In genomic region chr2:142251518-142251917, GRCm38 (mm10) we compare ENCODE assay signal across 22 mouse cellular contexts.
DNase-seq lines count a peak whose midpoint lies in the region; ATAC-seq and TF ChIP-seq lines count a peak whose summit lies in the region.
"Had no signal": no experiment of that assay in that cellular context is flagged by ENCODE, and none has a peak within 500 bp of the region (broad histone marks: within the 10 kb centered on the region; RNA-seq: fewer than 3 reads in every experiment).

No protein-coding gene starts in this region.

- 37% methylated on average over 2 of the region's 2 CpGs for WGBS in forebrain, embryonic 14.5 days
- 37% methylated on average over 2 of the region's 2 CpGs for WGBS in forebrain, embryonic 16.5 days
- 71% methylated on average over 2 of the region's 2 CpGs for whole genome bisulfite sequencing in intestine, postnatal 0 days
- WGBS in intestine, embryonic 15.5 days = 74% methylated on average over 2 of the region's 2 CpGs
- WGBS in midbrain, embryonic 14.5 days = 85% methylated on average over 2 of the region's 2 CpGs
- WGBS in midbrain, embryonic 13.5 days = 78% methylated on average over 2 of the region's 2 CpGs

- H3K9me3 ChIP-seq in forebrain, embryonic 14.5 days (replicated peaks; ENCODE audit: control insufficient read depth, low read length) = no peaks in the 10 kb centered on the region
- no peaks in the 10 kb centered on the region for H3K9me3 ChIP-seq in forebrain, embryonic 16.5 days (ENCODE audit: control insufficient read depth, low read length)
- no peaks in the 10 kb centered on the region for H3K9me3 ChIP-seq in intestine, postnatal 0 days (ENCODE audit: control insufficient read depth)
- no peaks in the 10 kb centered on the region for H3K9me3 ChIP-seq in intestine, embryonic 15.5 days
- H3K9me3 ChIP-seq in midbrain, embryonic 14.5 days (ENCODE audit: control insufficient read depth, low read length) = no peaks in the 10 kb centered on the region
- H3K9me3 ChIP-seq in midbrain, embryonic 13.5 days = no peaks in the 10 kb centered on the region
- H3K9me3 ChIP-seq: embryonic facial prominence, embryonic 12.5 days; forebrain, embryonic 12.5 days; heart, embryonic 10.5 days had no signal

- peak; percentile 28 for DNase-seq in forebrain, embryonic 14.5 days (ENCODE audit: low spot score)
- peak; percentile 31 for DNase-seq in midbrain, embryonic 14.5 days
- DNase-seq in brain, embryonic 14.5 days (ENCODE audit: low read depth) = peak; percentile 50
- no peak for DNase-seq in adrenal gland, postnatal 36 days
- DNase-seq: adrenal gland, postnatal 10 days; B cell, adult 2 months; cerebellum, adult 11 months; cerebellum, adult 9-10 months; cerebellum, postnatal 25 days; gastrocnemius, postnatal 36 days; heart, adult 18-20 months; heart, postnatal 10 days had no signal

- no peak overlapping the region for H3K27ac ChIP-seq in forebrain, embryonic 14.5 days (ENCODE audit: low read depth, low read length)
- H3K27ac ChIP-seq in forebrain, embryonic 16.5 days (ENCODE audit: low read length) = no peak overlapping the region
- H3K27ac ChIP-seq in intestine, postnatal 0 days (ENCODE audit: low read depth, low read length) = no peak overlapping the region
- no peak overlapping the region for H3K27ac ChIP-seq in intestine, embryonic 15.5 days
- no peak overlapping the region for H3K27ac ChIP-seq in midbrain, embryonic 14.5 days (replicated peaks; ENCODE audit: low read depth, low read length)
- H3K27ac ChIP-seq in midbrain, embryonic 13.5 days = no peak overlapping the region
- H3K27ac ChIP-seq: embryonic facial prominence, embryonic 12.5 days; forebrain, embryonic 12.5 days; heart, embryonic 10.5 days; hindbrain, embryonic 14.5 days had no signal

- H3K4me2 ChIP-seq in forebrain, embryonic 14.5 days (ENCODE audit: low read length) = no peak overlapping the region
- no peak overlapping the region for H3K4me2 ChIP-seq in forebrain, embryonic 16.5 days (ENCODE audit: low read length)
- H3K4me2 ChIP-seq in intestine, postnatal 0 days (replicated peaks; ENCODE audit: low read depth) = no peak overlapping the region
- H3K4me2 ChIP-seq in intestine, embryonic 15.5 days (replicated peaks) = no peak overlapping the region
- no peak overlapping the region for H3K4me2 ChIP-seq in midbrain, embryonic 14.5 days (ENCODE audit: low read length)
- H3K4me2 ChIP-seq in midbrain, embryonic 13.5 days (replicated peaks) = no peak overlapping the region
- H3K4me2 ChIP-seq: embryonic facial prominence, embryonic 12.5 days; forebrain, embryonic 12.5 days; hindbrain, embryonic 14.5 days had no signal

- ATAC-seq in forebrain, embryonic 14.5 days = no peak
- ATAC-seq in forebrain, embryonic 16.5 days = no peak
- ATAC-seq in intestine, postnatal 0 days = no peak
- no peak for ATAC-seq in intestine, embryonic 15.5 days
- no peak for ATAC-seq in midbrain, embryonic 14.5 days (ENCODE audit: low FRiP score, low TSS enrichment)
- ATAC-seq in midbrain, embryonic 13.5 days = no peak
- ATAC-seq: CD4-positive, CD25-positive, alpha-beta regulatory T cell, adult 4 months had no signal

- no peak for TF ChIP-seq POLR2A in brain, embryonic 14.5 days (IDR thresholded peaks at IDR 0.05; ENCODE audit: borderline replicate concordance, extremely low read depth, insufficient read depth, insufficient read length, poor library complexity, severe bottlenecking)

- peak; percentile 20 for TF ChIP-seq CTCF in intestine, postnatal 0 days (IDR thresholded peaks at IDR 0.05; ENCODE audit: low read depth)
- no peak; the same call in 1 of the 2 replicates for TF ChIP-seq CTCF in brain, embryonic 14.5 days (IDR thresholded peaks at IDR 0.05; ENCODE audit: borderline replicate concordance, extremely low read depth, insufficient read depth, insufficient read length)

- H3K9ac ChIP-seq in forebrain, embryonic 14.5 days (ENCODE audit: low read length) = no peak overlapping the region
- no peak overlapping the region for H3K9ac ChIP-seq in forebrain, embryonic 16.5 days (replicated peaks; ENCODE audit: low read depth, low read length)
- H3K9ac ChIP-seq in intestine, postnatal 0 days (ENCODE audit: low read depth, low read length) = no peak overlapping the region
- no peak overlapping the region for H3K9ac ChIP-seq in intestine, embryonic 15.5 days
- H3K9ac ChIP-seq in midbrain, embryonic 14.5 days (replicated peaks; ENCODE audit: low read length) = no peak overlapping the region
- H3K9ac ChIP-seq in midbrain, embryonic 13.5 days (replicated peaks) = no peak overlapping the region
- H3K9ac ChIP-seq: embryonic facial prominence, embryonic 12.5 days; forebrain, embryonic 12.5 days; hindbrain, embryonic 14.5 days had no signal

- no peaks in the 10 kb centered on the region for H3K36me3 ChIP-seq in forebrain, embryonic 14.5 days (ENCODE audit: control insufficient read depth, insufficient read depth, low read length)
- H3K36me3 ChIP-seq in forebrain, embryonic 16.5 days (ENCODE audit: control insufficient read depth, insufficient read depth) = no peaks in the 10 kb centered on the region
- H3K36me3 ChIP-seq in intestine, postnatal 0 days (ENCODE audit: control insufficient read depth, insufficient read depth) = no peaks in the 10 kb centered on the region
- H3K36me3 ChIP-seq in intestine, embryonic 15.5 days = no peaks in the 10 kb centered on the region
- no peaks in the 10 kb centered on the region for H3K36me3 ChIP-seq in midbrain, embryonic 14.5 days (ENCODE audit: control insufficient read depth, insufficient read depth, low read length)
- H3K36me3 ChIP-seq in midbrain, embryonic 13.5 days = no peaks in the 10 kb centered on the region
- H3K36me3 ChIP-seq: embryonic facial prominence, embryonic 12.5 days; forebrain, embryonic 12.5 days; G1E; heart, embryonic 10.5 days had no signal

- no peaks in the 10 kb centered on the region for H3K27me3 ChIP-seq in forebrain, embryonic 14.5 days (replicated peaks; ENCODE audit: control insufficient read depth, insufficient read depth, low read length)
- H3K27me3 ChIP-seq in forebrain, embryonic 16.5 days (replicated peaks; ENCODE audit: control insufficient read depth, insufficient read depth, low read length) = no peaks in the 10 kb centered on the region
- H3K27me3 ChIP-seq in intestine, postnatal 0 days (replicated peaks; ENCODE audit: control insufficient read depth, insufficient read depth, low read length) = no peaks in the 10 kb centered on the region
- H3K27me3 ChIP-seq in intestine, embryonic 15.5 days (replicated peaks) = no peaks in the 10 kb centered on the region
- no peaks in the 10 kb centered on the region for H3K27me3 ChIP-seq in midbrain, embryonic 14.5 days (ENCODE audit: control insufficient read depth, insufficient read depth, low read length)
- H3K27me3 ChIP-seq in midbrain, embryonic 13.5 days = no peaks in the 10 kb centered on the region
- H3K27me3 ChIP-seq: embryonic facial prominence, embryonic 12.5 days had no signal

- 0 out of 2 replicates have a peak, but pooled peaks cover 4% of the 10 kb centered on the region for H3K4me1 ChIP-seq in forebrain, embryonic 14.5 days (ENCODE audit: control insufficient read depth, insufficient read depth, low read length)
- peaks cover 10% of the 10 kb centered on the region for H3K4me1 ChIP-seq in forebrain, embryonic 16.5 days (replicated peaks; ENCODE audit: control insufficient read depth, insufficient read depth, low read length)
- no peaks in the 10 kb centered on the region for H3K4me1 ChIP-seq in intestine, postnatal 0 days (replicated peaks; ENCODE audit: control insufficient read depth, insufficient read depth, low read length)
- 0 out of 2 replicates have a peak, but pooled peaks cover 2% of the 10 kb centered on the region for H3K4me1 ChIP-seq in intestine, embryonic 15.5 days (replicated peaks)
- H3K4me1 ChIP-seq in midbrain, embryonic 14.5 days (ENCODE audit: control insufficient read depth, insufficient read depth, low read length) = peaks cover 12% of the 10 kb centered on the region
- peaks cover 13% of the 10 kb centered on the region for H3K4me1 ChIP-seq in midbrain, embryonic 13.5 days (replicated peaks)
- H3K4me1 ChIP-seq: heart, embryonic 10.5 days had no signal

- H3K4me3 ChIP-seq in forebrain, embryonic 14.5 days (ENCODE audit: low read depth, low read length) = no peak overlapping the region
- no peak overlapping the region for H3K4me3 ChIP-seq in forebrain, embryonic 16.5 days (replicated peaks; ENCODE audit: low read length)
- no peak overlapping the region for H3K4me3 ChIP-seq in intestine, postnatal 0 days (ENCODE audit: low read depth, low read length)
- no peak overlapping the region for H3K4me3 ChIP-seq in intestine, embryonic 15.5 days (replicated peaks)
- no peak overlapping the region for H3K4me3 ChIP-seq in midbrain, embryonic 14.5 days (replicated peaks; ENCODE audit: low read depth, low read length)
- H3K4me3 ChIP-seq in midbrain, embryonic 13.5 days (replicated peaks) = no peak overlapping the region
- H3K4me3 ChIP-seq: embryonic facial prominence, embryonic 12.5 days; forebrain, embryonic 12.5 days; heart, embryonic 10.5 days had no signal

Comparison
In these comparisons a context has a peak if more than half of its experiments do, and no peak if none do; other contexts are left out.
1. DNase-seq: peak in forebrain, embryonic 14.5 days (single experiment), midbrain, embryonic 14.5 days (single experiment) and brain, embryonic 14.5 days (single experiment); none in adrenal gland, postnatal 36 days (0 of 2).